Comparison of ENCODE assay signal across 9 mouse cellular contexts in genomic region chr14:103843371-103844001, GRCm38 (mm10). TPM values are rescaled to one million over a fixed set of nuclear protein-coding genes. Genes with fewer than 3 reads are reported as not detected.
A peak's percentile ranks its signal among the peaks of the same experiment; 100 is the strongest.
DNase-seq lines count a peak whose midpoint lies in the region; ATAC-seq and TF ChIP-seq lines count a peak whose summit lies in the region.
"Had no signal": no experiment of that assay in that cellular context is flagged by ENCODE, and none has a peak within 500 bp of the region (broad histone marks: within the 10 kb centered on the region; RNA-seq: fewer than 3 reads in every experiment).

No protein-coding gene starts in this region.

- H3K4me1 ChIP-seq in forebrain, embryonic 10.5 days, result peaks cover 32% of the 10 kb centered on the region
- H3K4me1 ChIP-seq in heart, embryonic 14.5 days (ENCODE audit: control insufficient read depth in 2 of 2, insufficient read depth in 2 of 2, low read length in 2 of 2), result peaks cover 0 to 6% of the 10 kb centered on the region in 2 experiments; a peak in 2 of 4 replicates
- H3K4me1 ChIP-seq in kidney, postnatal 0 days (replicated peaks; ENCODE audit: insufficient read depth, low read length), result peaks cover 4% of the 10 kb centered on the region; the same call in 1 of the 2 replicates
- H3K4me1 ChIP-seq in neural tube, embryonic 14.5 days (ENCODE audit: control insufficient read depth, insufficient read depth, low read length), result no peaks in the 10 kb centered on the region

- H3K4me3 ChIP-seq in forebrain, embryonic 10.5 days, result peak overlapping the region; percentile 67
- peak overlapping the region; percentile 50 to 53 for H3K4me3 ChIP-seq in heart, embryonic 14.5 days (ENCODE audit: control insufficient read depth in 1 of 2, insufficient read depth in 1 of 2, low read depth in 1 of 2, low read length in 2 of 2)
- peak overlapping the region; percentile 47 for H3K4me3 ChIP-seq in kidney, postnatal 0 days (replicated peaks; ENCODE audit: low read depth, low read length)
- H3K4me3 ChIP-seq in neural tube, embryonic 14.5 days (ENCODE audit: low read depth, low read length), result peak overlapping the region; percentile 43

- peak; percentile 30 for TF ChIP-seq CTCF in kidney, postnatal 0 days (IDR thresholded peaks at IDR 0.05; ENCODE audit: low read depth)

- H3K9ac ChIP-seq in heart, embryonic 14.5 days (ENCODE audit: low read length), result peak overlapping the region; percentile 74
- peak overlapping the region; percentile 43 for H3K9ac ChIP-seq in kidney, postnatal 0 days (ENCODE audit: low read depth, low read length)
- H3K9ac ChIP-seq in neural tube, embryonic 14.5 days (replicated peaks; ENCODE audit: low read depth, low read length), result peak overlapping the region; percentile 46

- peaks cover 37% of the 10 kb centered on the region for H3K27me3 ChIP-seq in forebrain, embryonic 10.5 days (ENCODE audit: poor library complexity, severe bottlenecking)
- no peaks in the 10 kb centered on the region for H3K27me3 ChIP-seq in heart, embryonic 14.5 days (ENCODE audit: control insufficient read depth, insufficient read depth, low read length)
- H3K27me3 ChIP-seq in kidney, postnatal 0 days (ENCODE audit: insufficient read depth, low read length), result no peaks in the 10 kb centered on the region
- H3K27me3 ChIP-seq in neural tube, embryonic 14.5 days (ENCODE audit: control insufficient read depth, insufficient read depth, low read length), result no peaks in the 10 kb centered on the region
- H3K27me3 ChIP-seq: CH12.LX had no signal

- peak overlapping the region; percentile 85 for H3K4me2 ChIP-seq in heart, embryonic 14.5 days (ENCODE audit: low read length)
- peak overlapping the region; percentile 74 for H3K4me2 ChIP-seq in kidney, postnatal 0 days (ENCODE audit: low read length)
- peak overlapping the region; percentile 83 for H3K4me2 ChIP-seq in neural tube, embryonic 14.5 days (ENCODE audit: low read depth, low read length)

- no peaks in the 10 kb centered on the region for H3K9me3 ChIP-seq in forebrain, embryonic 10.5 days
- H3K9me3 ChIP-seq in heart, embryonic 14.5 days (ENCODE audit: control insufficient read depth, low read length), result no peaks in the 10 kb centered on the region
- H3K9me3 ChIP-seq in kidney, postnatal 0 days (replicated peaks; ENCODE audit: low read length), result no peaks in the 10 kb centered on the region
- H3K9me3 ChIP-seq in neural tube, embryonic 14.5 days (ENCODE audit: control insufficient read depth, low read length), result no peaks in the 10 kb centered on the region

- WGBS in forebrain, embryonic 10.5 days, result under 1% methylated on average over 30 of the region's 30 CpGs
- under 1% methylated on average over 30 of the region's 30 CpGs for WGBS in heart, embryonic 14.5 days
- WGBS in kidney, postnatal 0 days, result under 1% methylated on average over 30 of the region's 30 CpGs
- WGBS in neural tube, embryonic 14.5 days, result under 1% methylated on average over 30 of the region's 30 CpGs

- DNase-seq in layer of hippocampus, adult 11-12 months (ENCODE audit: low spot score), result peak; percentile 25
- DNase-seq in layer of hippocampus, adult 9-10 months (ENCODE audit: low spot score), result no peak
- DNase-seq in forebrain, embryonic 10.5 days (ENCODE audit: extremely low spot score, low spot score), result peak; percentile 61
- DNase-seq in kidney, postnatal 0 days (ENCODE audit: low spot score), result peak; percentile 47
- DNase-seq in lung, adult 18-20 months, result peak; percentile 17 to 29
- DNase-seq in spleen, adult 12 weeks (ENCODE audit: low spot score), result no peak

- ATAC-seq in heart, embryonic 14.5 days (ENCODE audit: insufficient number of reproducible peaks, insufficient read depth, low FRiP score, low read depth), result peak; percentile 76; the same call in 1 of the 2 replicates
- ATAC-seq in kidney, postnatal 0 days (replicated peaks; ENCODE audit: low FRiP score, low read depth), result peak; percentile 40; the same call in 1 of the 2 replicates
- peak; percentile 80 for ATAC-seq in neural tube, embryonic 14.5 days (ENCODE audit: low read depth)

- no peaks in the 10 kb centered on the region for H3K36me3 ChIP-seq in forebrain, embryonic 10.5 days (replicated peaks)
- no peaks in the 10 kb centered on the region for H3K36me3 ChIP-seq in heart, embryonic 14.5 days (ENCODE audit: control insufficient read depth, insufficient read depth, low read length)
- no peaks in the 10 kb centered on the region for H3K36me3 ChIP-seq in kidney, postnatal 0 days (ENCODE audit: insufficient read depth, low read length)
- H3K36me3 ChIP-seq in neural tube, embryonic 14.5 days (ENCODE audit: control insufficient read depth, insufficient read depth, low read length), result no peaks in the 10 kb centered on the region

- H3K27ac ChIP-seq in forebrain, embryonic 10.5 days, result peak overlapping the region; percentile 86
- peak overlapping the region; percentile 66 to 70 for H3K27ac ChIP-seq in heart, embryonic 14.5 days (replicated peaks in 1 of 2; ENCODE audit: control insufficient read depth in 1 of 2, insufficient read depth in 1 of 2, low read depth in 2 of 2, low read length in 2 of 2)
- H3K27ac ChIP-seq in kidney, postnatal 0 days, result peak overlapping the region; percentile 58
- peak overlapping the region; percentile 68 for H3K27ac ChIP-seq in neural tube, embryonic 14.5 days (ENCODE audit: low read depth, low read length)

RNA-seq across cellular contexts. Expression of gene Ednrb, which starts 0.7 kb away (rescaled TPM):
- polyA plus RNA-seq in forebrain, embryonic 10.5 days (2016; fragmentation: Nextera tagmentation; extraction: Ambion mirVana), result 21.2 and 22.4 TPM in 2 replicates
- 107 and 114 TPM in 2 replicates for polyA plus RNA-seq in heart, embryonic 14.5 days (2014; fragmentation: Nextera tagmentation; extraction: Ambion mirVana)
- polyA plus RNA-seq in kidney, postnatal 0 days (2015; fragmentation: Nextera tagmentation; extraction: Ambion mirVana), result 70.3 and 73.0 TPM in 2 replicates
- 69.9 and 108 TPM in 2 replicates for polyA plus RNA-seq in neural tube, embryonic 14.5 days (2014; fragmentation: Nextera tagmentation; extraction: Ambion mirVana)

Comparison
In these comparisons a context has a peak if more than half of its experiments do, and no peak if none do; other contexts are left out.
1. DNase-seq: peak in layer of hippocampus, adult 11-12 months (single experiment), forebrain, embryonic 10.5 days (single experiment), kidney, postnatal 0 days (single experiment) and lung, adult 18-20 months (2 of 2); none in layer of hippocampus, adult 9-10 months (single experiment) and spleen, adult 12 weeks (single experiment).
2. Peak in every context shown above with its lines, with median percentiles within 50 percentile points of each other: H3K27ac ChIP-seq, H3K4me3 ChIP-seq, ATAC-seq, H3K4me2 ChIP-seq and H3K9ac ChIP-seq.